Mouse (Mus musculus) hindbrain, embryonic 15.5 days (tissue): ENCODE data around the gene Spata31d1d. TPM values are rescaled to one million over a fixed set of nuclear protein-coding genes. Genes with fewer than 3 reads are reported as not detected.

Experiments
- ATAC-seq: fragments of 200-750 bp; cut with Nextera tagmentation; 2 replicates; pipeline ENCODE4 v1.8.0; 2017; ENCODE audit warnings: low read depth, moderate number of reproducible peaks, moderate TSS enrichment; ENCODE audit not compliant: low FRiP score
- H3K27ac ChIP-seq: fragments of 300-500 bp; sonication (generic); replicated peaks from 2 replicates; pipeline ENCODE4 v1.5.1; 2015; ENCODE audit warnings: mild to moderate bottlenecking, inconsistent platforms
- H3K27me3 ChIP-seq: fragments of 300-500 bp; sonication (generic); 2 replicates; pipeline ENCODE4 v1.6.1; 2015; ENCODE audit warnings: control low read depth, inconsistent platforms
- H3K36me3 ChIP-seq: fragments of 300-500 bp; sonication (generic); 2 replicates; pipeline ENCODE4 v1.6.1; 2015; ENCODE audit warnings: control low read depth, inconsistent platforms
- H3K4me1 ChIP-seq: fragments of 300-500 bp; sonication (generic); replicated peaks from 2 replicates; pipeline ENCODE4 v1.6.1; 2015; ENCODE audit warnings: control low read depth, inconsistent platforms
- H3K4me2 ChIP-seq: fragments of 300-500 bp; sonication (generic); 2 replicates; pipeline ENCODE4 v1.6.1; 2015; ENCODE audit warnings: moderate library complexity, mild to moderate bottlenecking, inconsistent platforms
- H3K4me3 ChIP-seq: fragments of 300-500 bp; sonication (generic); 2 replicates; pipeline ENCODE4 v1.5.1; 2015; ENCODE audit warnings: mild to moderate bottlenecking, inconsistent platforms
- H3K9ac ChIP-seq: fragments of 300-500 bp; sonication (generic); 2 replicates; pipeline ENCODE4 v1.6.1; 2015; ENCODE audit warnings: inconsistent platforms
- H3K9me3 ChIP-seq: fragments of 300-500 bp; sonication (generic); 2 replicates; pipeline ENCODE4 v1.6.1; 2016; ENCODE audit warnings: control low read depth, inconsistent platforms
- WGBS: fragments of 180-500 bp; shearing (Covaris S2); methylation state at CpG from one replicate; pipeline ENCODE4 v1.1.7; 2015; 5-methylcytosine and 5-hydroxymethylcytosine counted together
- polyA plus RNA-seq: library from polyadenylated mRNA; unstranded; fragments of >200 nt; fragmentation: Nextera tagmentation; extraction: Ambion mirVana; gene quantifications from 2 replicates; pipeline ENCODE4 v1.2.1, GENCODE M21; 2015

Gene Spata31d1d
- polyA plus RNA-seq, 1 experiment from 2014 or later: not detected

DNA sequence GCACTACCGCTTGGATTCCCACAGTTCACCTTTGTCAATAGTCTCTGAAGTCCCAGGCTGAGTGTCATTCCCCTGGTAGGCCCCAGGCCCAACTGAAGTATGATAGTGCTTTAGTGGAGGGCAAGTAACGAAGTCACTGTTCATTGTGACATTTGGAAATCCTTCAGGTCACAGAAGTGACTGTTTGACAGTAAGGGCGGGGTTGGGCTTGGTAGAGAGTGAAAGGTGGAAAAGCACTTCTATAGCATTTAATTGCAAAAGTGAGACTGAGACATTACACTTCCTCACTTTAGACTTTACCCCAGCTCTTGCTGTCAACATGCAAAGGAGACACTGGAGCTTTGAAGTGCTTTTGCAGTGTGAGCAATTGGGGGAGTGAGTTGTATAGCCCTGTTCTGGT, 37.5 kb downstream of the Spata31d1d start, which contains the start of gene 4921517D22Rik:
TSS of gene 4921517D22Rik (minus strand) at position 101 of the 400 bp plus-strand sequence.
- WGBS: 94% methylated on average over 3 of the region's 3 CpGs
- ATAC-seq: no peak

DNA sequence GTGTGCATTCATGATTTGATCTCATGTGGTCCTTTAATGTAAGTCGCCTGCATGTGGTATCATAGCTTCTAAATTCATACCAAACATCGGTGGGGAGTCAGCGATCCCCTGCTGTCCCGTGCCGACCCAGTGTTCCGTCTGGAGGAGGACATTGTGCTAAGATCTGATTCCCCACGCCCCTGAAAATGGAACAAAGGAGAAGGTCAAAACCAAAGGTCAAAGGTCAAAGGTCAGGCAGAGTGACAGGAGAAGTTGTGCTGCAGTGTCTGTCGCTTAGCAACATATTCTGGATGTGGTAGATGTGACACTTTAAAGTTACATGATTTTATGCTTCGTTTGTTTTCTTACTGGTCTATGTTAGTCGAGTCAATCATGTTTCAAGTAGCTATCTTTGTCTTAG, 40.1 kb downstream of the Spata31d1d start:
- Histone ChIP-seq H3K9me3 (no peaks in the 10 kb centered on the region), H3K4me1 (no peaks in the 10 kb centered on the region), H3K4me2 (no peak overlapping the region), H3K36me3 (no peaks in the 10 kb centered on the region), H3K9ac (no peak overlapping the region), H3K27ac (no peak overlapping the region), H3K4me3 (no peak overlapping the region), H3K27me3 (no peaks in the 10 kb centered on the region)
- WGBS: 13% methylated on average over 10 of the region's 10 CpGs
- ATAC-seq: no peak

More for the DNA sequence above, 37.5 kb downstream of the Spata31d1d start, which contains the start of gene 4921517D22Rik:
- H3K4me3 ChIP-seq: no peak within 1 kb of the TSS
- no peaks in the 10 kb centered on the region for H3K27me3 ChIP-seq
- no peak within 1 kb of the TSS for H3K4me2 ChIP-seq
- no peaks in the 10 kb centered on the region for H3K9me3 ChIP-seq
- no peaks in the 10 kb centered on the region for H3K4me1 ChIP-seq
- H3K36me3 ChIP-seq: no peaks in the 10 kb centered on the region
- H3K9ac ChIP-seq: no peak within 1 kb of the TSS
- no peak within 1 kb of the TSS for H3K27ac ChIP-seq

DNA sequence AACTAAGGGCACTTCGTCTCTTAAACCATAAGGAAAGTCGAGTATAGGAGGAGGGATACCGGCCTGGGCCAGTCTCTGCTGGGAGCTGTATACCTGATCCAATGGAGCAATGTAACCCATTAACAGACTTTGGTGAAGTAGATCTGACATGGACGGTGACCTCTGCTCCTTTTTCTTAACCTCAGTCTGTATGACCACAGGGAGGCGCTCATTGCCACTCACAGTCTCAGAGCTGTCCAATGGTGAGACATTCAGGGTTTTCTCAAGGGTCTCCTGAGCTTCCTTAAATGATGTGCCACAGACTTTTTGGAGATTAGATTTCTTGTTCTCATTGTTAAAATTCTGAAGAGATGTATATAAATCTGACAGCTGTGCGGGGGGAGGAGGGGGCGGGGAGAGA, 41.0 kb downstream of the Spata31d1d start:
- ATAC-seq: no peak
- H3K9me3 ChIP-seq: no peaks in the 10 kb centered on the region
- no peak overlapping the region for H3K9ac ChIP-seq
- 85% methylated on average over 7 of the region's 7 CpGs for WGBS
- H3K27me3 ChIP-seq: no peaks in the 10 kb centered on the region
- no peak overlapping the region for H3K27ac ChIP-seq
- H3K4me3 ChIP-seq: no peak overlapping the region
- no peaks in the 10 kb centered on the region for H3K36me3 ChIP-seq
- no peaks in the 10 kb centered on the region for H3K4me1 ChIP-seq
- H3K4me2 ChIP-seq: no peak overlapping the region

DNA sequence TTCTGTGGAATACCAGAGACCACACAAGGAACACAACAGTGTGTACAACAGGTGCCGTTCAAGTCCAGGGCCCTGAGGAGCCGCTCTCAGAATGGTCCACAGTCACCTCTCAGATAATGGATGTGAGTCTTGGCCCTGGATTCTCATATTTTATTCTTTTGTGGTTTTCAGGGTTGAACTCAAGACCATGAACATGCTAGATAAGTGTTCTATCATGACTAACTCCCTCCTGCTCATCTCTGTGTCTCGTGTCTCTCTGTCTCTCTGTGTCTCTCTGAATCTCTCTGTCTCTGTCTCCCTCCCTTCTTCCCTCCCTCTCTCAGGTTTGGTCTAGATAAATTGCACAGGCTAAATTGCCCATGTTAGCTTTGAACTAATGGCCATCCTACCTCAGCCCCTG, 41.7 kb downstream of the Spata31d1d start:
- ATAC-seq: no peak
- no peaks in the 10 kb centered on the region for H3K27me3 ChIP-seq
- H3K4me2 ChIP-seq: no peak overlapping the region
- no peaks in the 10 kb centered on the region for H3K4me1 ChIP-seq
- H3K4me3 ChIP-seq: no peak overlapping the region
- H3K9me3 ChIP-seq: no peaks in the 10 kb centered on the region
- no peaks in the 10 kb centered on the region for H3K36me3 ChIP-seq
- H3K9ac ChIP-seq: no peak overlapping the region
- 97% methylated on average over 3 of the region's 3 CpGs for WGBS
- no peak overlapping the region for H3K27ac ChIP-seq

DNA sequence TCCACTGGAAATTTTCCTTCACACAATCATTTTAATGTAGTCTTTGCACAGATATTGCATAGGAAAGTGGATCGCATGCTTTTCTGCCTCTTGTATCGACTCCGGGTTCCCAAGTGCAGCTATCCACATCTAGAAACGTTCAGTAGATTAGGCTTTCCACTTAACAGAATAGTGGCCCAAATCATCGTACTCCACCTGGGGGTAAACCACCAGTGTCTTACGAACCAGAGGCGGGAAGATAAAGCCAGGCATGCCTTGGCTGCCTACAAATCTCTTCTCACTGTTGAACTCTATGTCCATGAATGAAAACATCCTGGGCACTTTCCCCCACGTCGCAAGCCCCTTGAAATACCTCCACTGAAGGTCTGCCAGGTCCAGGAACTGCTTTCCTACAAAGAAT, 42.2 kb downstream of the Spata31d1d start:
- no peak for ATAC-seq
- H3K9me3 ChIP-seq: no peaks in the 10 kb centered on the region
- H3K36me3 ChIP-seq: no peaks in the 10 kb centered on the region
- no peak overlapping the region for H3K4me2 ChIP-seq
- no peak overlapping the region for H3K9ac ChIP-seq
- no peaks in the 10 kb centered on the region for H3K4me1 ChIP-seq
- no peaks in the 10 kb centered on the region for H3K27me3 ChIP-seq
- H3K27ac ChIP-seq: no peak overlapping the region
- 92% methylated on average over 9 of the region's 9 CpGs for WGBS
- H3K4me3 ChIP-seq: no peak overlapping the region

DNA sequence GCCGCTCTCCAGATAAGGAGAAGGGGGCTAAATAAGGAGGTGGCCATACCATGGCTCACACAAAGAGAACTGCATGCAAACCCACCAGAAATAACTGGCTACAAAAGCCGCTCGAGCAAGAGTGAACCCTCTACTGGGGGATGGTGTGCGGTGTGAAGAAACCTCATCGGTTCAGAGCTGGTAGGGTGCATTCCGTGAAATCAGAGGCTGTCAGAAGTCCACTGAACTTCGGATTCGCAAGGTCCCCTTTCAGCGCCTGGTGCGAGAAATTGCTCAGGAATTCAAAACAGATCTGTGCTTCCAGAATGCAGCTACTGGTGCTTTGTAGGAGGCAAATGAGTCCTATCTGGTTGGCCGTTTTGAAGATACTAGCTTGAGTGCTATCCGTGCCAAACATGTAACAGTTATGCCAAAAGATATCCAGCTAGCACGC, 43.2 kb downstream of the Spata31d1d start:
- no peak overlapping the region for H3K9ac ChIP-seq
- H3K27ac ChIP-seq: no peak overlapping the region
- 55% methylated on average over 13 of the region's 13 CpGs for WGBS
- no peaks in the 10 kb centered on the region for H3K27me3 ChIP-seq
- H3K9me3 ChIP-seq: no peaks in the 10 kb centered on the region
- H3K36me3 ChIP-seq: no peaks in the 10 kb centered on the region
- no peaks in the 10 kb centered on the region for H3K4me1 ChIP-seq
- no peak overlapping the region for H3K4me3 ChIP-seq
- no peak overlapping the region for H3K4me2 ChIP-seq
- ATAC-seq: no peak

GRCm38 (mm10) chr13:59685236-59685635, 46.3 kb downstream of the Spata31d1d start:
- H3K9ac ChIP-seq: no peak overlapping the region
- H3K4me2 ChIP-seq: no peak overlapping the region
- 87% methylated on average over 3 of the region's 3 CpGs for WGBS
- H3K4me1 ChIP-seq: no peaks in the 10 kb centered on the region
- no peak overlapping the region for H3K27ac ChIP-seq
- H3K27me3 ChIP-seq: no peaks in the 10 kb centered on the region
- no peak overlapping the region for H3K4me3 ChIP-seq
- no peaks in the 10 kb centered on the region for H3K36me3 ChIP-seq
- no peaks in the 10 kb centered on the region for H3K9me3 ChIP-seq
- ATAC-seq: no peak

DNA sequence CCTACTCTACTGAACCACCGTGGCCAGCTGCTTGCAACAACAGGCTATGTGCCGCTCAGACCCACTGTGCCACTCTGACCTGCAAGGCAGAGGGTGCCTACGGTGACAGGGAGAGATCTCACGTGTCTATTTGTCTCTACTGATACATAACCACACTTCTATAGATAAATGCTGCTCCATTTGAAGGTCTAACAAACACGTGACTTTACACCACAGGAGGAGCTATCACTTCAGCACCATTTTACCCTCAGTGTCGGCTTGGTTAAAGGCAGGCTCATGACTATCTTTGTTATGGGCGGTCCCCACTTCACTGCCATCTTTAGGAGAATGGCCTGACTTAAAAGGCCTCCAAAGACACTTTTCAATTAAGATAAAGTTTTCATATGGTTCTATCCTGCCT, 48.9 kb downstream of the Spata31d1d start:
- no peaks in the 10 kb centered on the region for H3K36me3 ChIP-seq
- H3K27me3 ChIP-seq: no peaks in the 10 kb centered on the region
- no peaks in the 10 kb centered on the region for H3K4me1 ChIP-seq
- ATAC-seq: no peak
- H3K27ac ChIP-seq: no peak overlapping the region
- no peaks in the 10 kb centered on the region for H3K9me3 ChIP-seq
- 36% methylated on average over 7 of the region's 7 CpGs for WGBS
- H3K4me3 ChIP-seq: no peak overlapping the region
- H3K4me2 ChIP-seq: no peak overlapping the region
- H3K9ac ChIP-seq: no peak overlapping the region

GRCm38 (mm10) chr13:59679908-59680307, 51.6 kb downstream of the Spata31d1d start:
- 0 out of 2 replicates have a peak, but pooled peaks cover 1% of the 10 kb centered on the region for H3K4me1 ChIP-seq
- H3K36me3 ChIP-seq: no peaks in the 10 kb centered on the region
- H3K9me3 ChIP-seq: no peaks in the 10 kb centered on the region
- H3K4me2 ChIP-seq: no peak overlapping the region
- H3K4me3 ChIP-seq: no peak overlapping the region
- 76% methylated on average over 4 of the region's 4 CpGs for WGBS
- H3K9ac ChIP-seq: no peak overlapping the region
- H3K27me3 ChIP-seq: no peaks in the 10 kb centered on the region
- no peak overlapping the region for H3K27ac ChIP-seq
- no peak for ATAC-seq

DNA sequence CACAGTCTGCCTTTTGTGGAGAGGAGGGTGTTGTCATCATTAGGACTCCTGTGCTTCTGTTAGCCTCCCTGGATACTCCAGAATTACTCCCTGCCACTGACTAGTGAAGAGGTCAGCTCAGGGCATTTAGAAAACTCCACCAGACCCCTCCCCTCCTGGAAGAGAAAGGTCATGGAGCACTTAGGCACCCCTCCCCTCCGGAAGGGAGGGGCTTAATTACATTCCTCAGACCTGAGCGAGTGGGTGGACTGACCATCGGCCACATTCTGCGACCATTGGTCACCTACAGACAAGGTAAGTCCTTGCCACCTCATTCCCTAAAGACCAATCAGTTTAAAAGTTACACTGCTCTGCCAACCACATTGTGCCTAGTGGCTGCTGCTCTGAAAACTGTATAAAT, 52.2 kb downstream of the Spata31d1d start:
- H3K36me3 ChIP-seq: no peaks in the 10 kb centered on the region
- 56% methylated on average over 4 of the region's 4 CpGs for WGBS
- no peak overlapping the region for H3K27ac ChIP-seq
- no peaks in the 10 kb centered on the region for H3K9me3 ChIP-seq
- H3K27me3 ChIP-seq: no peaks in the 10 kb centered on the region
- H3K4me3 ChIP-seq: no peak overlapping the region
- H3K4me2 ChIP-seq: no peak overlapping the region
- peaks cover 7% of the 10 kb centered on the region for H3K4me1 ChIP-seq
- no peak for ATAC-seq
- no peak overlapping the region for H3K9ac ChIP-seq

- WGBS: 81% methylated on average over 12 of the region's 12 CpGs
- H3K27me3 ChIP-seq: no peaks in the 10 kb centered on the region
- H3K27ac ChIP-seq: no peak overlapping the region
- H3K9me3 ChIP-seq: no peaks in the 10 kb centered on the region
- peak overlapping the region; percentile 72; the same call in 1 of the 2 replicates for H3K4me3 ChIP-seq
- H3K9ac ChIP-seq: no peak overlapping the region
- no peak overlapping the region for H3K4me2 ChIP-seq
- peaks cover 24% of the 10 kb centered on the region for H3K4me1 ChIP-seq
- no peaks in the 10 kb centered on the region for H3K36me3 ChIP-seq
- no peak for ATAC-seq
Observed at GRCm38 (mm10) chr13:59676316-59677229, 55.0 kb downstream of the Spata31d1d start.
